Mouse (Mus musculus): Measurements from ENCODE around the gene Pcca.

The Pcca gene

GRCm38 (mm10) chr14:122920011-122920410, 385.9 kb downstream of the Pcca start:
- no peak for DNase-seq (ENCODE audit: low spot score in 2 of 2)

GRCm38 (mm10) chr14:122936460-122936859, 402.3 kb downstream of the Pcca start:
- DNase-seq (ENCODE audit: low spot score in 2 of 2), result no peak
